Mouse (Mus musculus) fat pad, adult 2 months (tissue): ENCODE results near the gene Dync1i1.

Source experiments
- DNase-seq: peaks from one replicate; pipeline ENCODE4 v3.0.0-alpha.2; 2011; ENCODE audit warnings: low read depth, low spot score; ENCODE audit errors: extremely low read depth

The Dync1i1 gene

GRCm38 (mm10) chr6:5854048-5854836 lies 128.8 kb downstream of the Dync1i1 start:
- no peak for DNase-seq

GRCm38 (mm10) chr6:5855526-5855925 lies 130.1 kb downstream of the Dync1i1 start:
- no peak for DNase-seq

DNA sequence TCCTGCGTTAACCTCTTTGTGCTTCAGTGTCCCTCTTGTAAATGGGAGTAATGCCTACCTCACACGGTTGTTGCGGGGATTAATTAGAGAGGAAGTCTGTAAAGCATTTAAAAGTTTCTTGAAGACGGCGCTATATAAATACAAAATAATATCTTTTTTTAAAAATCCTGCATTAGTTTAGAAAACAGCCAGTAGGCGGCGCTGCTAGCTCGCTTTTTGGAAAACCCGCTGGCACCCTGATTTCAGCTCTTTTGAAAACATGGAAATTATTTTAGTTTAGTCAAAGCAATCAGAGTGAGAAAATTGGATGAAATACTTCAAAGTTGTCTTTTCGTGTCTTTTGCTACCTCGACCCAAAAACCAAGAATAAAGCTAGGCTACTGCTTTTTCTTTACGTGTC lies 132.9 kb downstream of the Dync1i1 start:
- DNase-seq, result no peak

GRCm38 (mm10) chr6:5858901-5859598 lies 133.6 kb downstream of the Dync1i1 start:
- no peak for DNase-seq

- no peak for DNase-seq
These were observed 134.2 kb downstream of the Dync1i1 start for GRCm38 (mm10) chr6:5859630-5860029.

- no peak for DNase-seq
These were observed 140.7 kb downstream of the Dync1i1 start for GRCm38 (mm10) chr6:5866091-5866490.

- no peak for DNase-seq
These were observed 141.8 kb downstream of the Dync1i1 start for GRCm38 (mm10) chr6:5867221-5867620.

- no peak for DNase-seq
These were observed 145.6 kb downstream of the Dync1i1 start for GRCm38 (mm10) chr6:5871060-5871459.

GRCm38 (mm10) chr6:5871581-5872298 lies 146.3 kb downstream of the Dync1i1 start:
- DNase-seq, result no peak

GRCm38 (mm10) chr6:5889341-5889740 lies 163.9 kb downstream of the Dync1i1 start:
- no peak for DNase-seq

GRCm38 (mm10) chr6:5911295-5911694 lies 185.9 kb downstream of the Dync1i1 start:
- DNase-seq, result no peak

DNA sequence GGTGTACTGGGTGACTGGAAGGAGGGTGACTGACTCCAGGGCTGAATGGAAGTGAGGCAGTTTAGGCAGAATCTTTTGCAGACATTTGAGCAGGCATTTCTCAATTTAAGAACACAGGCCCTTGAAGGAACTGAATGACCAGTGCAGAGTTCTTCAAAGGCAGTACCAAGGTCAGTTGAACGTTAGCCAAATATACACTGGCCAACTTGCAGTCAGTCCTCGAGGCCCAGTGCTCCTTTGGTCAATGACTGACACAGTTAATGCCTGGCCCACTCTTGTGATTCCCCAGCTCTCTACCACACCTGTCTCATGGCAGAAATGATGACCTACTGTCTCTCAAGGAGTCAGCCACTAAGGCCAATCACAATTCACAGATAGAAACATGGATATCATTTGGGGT lies 189.6 kb downstream of the Dync1i1 start:
- no peak for DNase-seq

DNA sequence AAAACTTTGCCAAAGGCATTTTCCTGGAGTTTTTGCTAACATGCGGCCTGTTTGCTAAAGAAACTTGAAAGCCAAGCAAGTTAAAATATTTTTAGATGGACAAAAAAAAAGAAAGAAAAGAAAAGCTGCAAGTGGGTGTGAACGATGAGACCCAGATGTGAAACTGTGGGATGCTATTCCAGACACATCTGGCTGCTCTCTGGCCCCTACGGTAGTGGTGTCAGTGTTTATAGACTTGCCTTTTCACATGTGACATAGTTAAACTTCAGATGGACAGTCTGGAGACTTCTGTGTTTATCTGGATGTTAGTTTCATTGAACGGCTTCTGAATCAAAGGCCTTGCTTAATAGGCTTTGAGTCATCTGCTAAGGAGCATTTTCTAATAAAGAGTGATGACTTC lies 195.2 kb downstream of the Dync1i1 start:
- DNase-seq, result no peak

GRCm38 (mm10) chr6:5922676-5923075 lies 197.2 kb downstream of the Dync1i1 start:
- no peak for DNase-seq

DNA sequence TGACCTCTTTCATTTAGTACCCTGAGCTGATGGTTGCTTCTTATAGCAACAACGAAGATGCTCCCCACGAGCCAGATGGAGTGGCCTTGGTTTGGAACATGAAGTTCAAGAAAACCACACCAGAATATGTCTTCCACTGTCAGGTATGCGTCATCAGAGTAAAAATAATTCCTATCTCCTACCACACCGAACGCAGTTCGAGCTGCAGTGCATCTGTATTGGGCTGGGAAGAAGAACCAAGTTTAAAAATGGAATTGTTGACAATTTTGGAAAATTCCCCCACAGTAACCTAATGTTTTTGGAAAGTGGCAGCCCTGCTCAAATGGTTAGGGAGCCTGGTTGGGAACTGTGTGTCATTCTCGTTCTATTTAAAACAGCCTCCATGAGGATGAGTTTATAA lies 197.7 kb downstream of the Dync1i1 start:
- no peak for DNase-seq

DNA sequence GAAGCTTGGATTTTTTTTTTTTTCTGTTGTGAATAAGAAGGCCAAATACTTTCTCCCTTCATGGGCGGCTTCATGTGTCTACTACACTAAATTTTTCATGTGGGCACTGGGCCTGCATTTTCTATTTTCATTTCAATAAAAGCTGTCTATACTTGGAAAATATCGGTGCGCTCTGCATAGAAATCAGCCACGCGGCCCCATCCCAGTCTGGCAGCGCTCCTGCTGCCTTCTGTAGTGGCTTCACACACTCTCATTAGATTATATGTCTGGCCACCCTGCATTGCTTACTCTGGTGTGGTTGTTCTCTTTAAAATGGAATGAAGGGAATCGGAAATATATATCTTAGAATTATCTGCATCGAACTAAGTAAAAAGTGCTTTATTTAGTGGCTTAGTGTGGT lies 204.7 kb downstream of the Dync1i1 start:
- DNase-seq, result no peak

DNA sequence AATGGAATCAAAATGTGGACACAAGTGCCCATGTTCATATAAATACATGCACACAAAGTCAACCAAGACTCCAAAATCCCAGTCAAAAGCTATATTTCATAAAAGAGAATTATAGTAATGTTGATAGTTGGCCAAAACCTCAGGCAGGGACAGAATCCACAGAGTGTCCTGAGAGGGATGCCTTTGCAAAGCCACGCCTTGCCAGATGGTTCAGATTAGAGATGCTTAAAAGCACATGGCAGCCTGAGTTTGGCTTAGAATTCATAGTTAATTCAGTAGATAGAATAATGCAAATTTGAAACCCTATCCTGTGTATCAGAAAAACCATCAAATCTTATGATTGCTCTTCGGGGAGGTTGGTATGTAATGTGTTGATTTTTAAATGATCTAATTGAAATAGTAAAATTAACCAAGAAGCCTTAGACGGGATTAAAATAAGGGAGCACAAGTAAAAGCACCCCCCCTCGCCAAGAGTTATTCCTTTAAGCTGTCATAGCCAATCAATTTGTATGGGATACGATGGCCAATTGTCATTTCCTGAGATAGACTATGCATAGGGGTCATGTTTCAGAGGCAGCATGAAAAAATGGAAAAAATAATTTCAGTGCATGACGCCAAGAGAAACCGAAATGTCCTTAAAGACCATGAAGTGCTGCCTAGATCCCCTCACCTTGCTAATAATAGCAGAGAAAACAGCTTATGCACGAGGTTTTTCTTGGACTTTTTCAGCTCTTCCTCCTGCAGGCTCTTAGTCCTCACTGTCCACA lies 210.3 kb downstream of the Dync1i1 start:
- DNase-seq, result no peak

- DNase-seq, result no peak
These were observed 224.5 kb downstream of the Dync1i1 start for GRCm38 (mm10) chr6:5949812-5950392.

- DNase-seq, result no peak
These were observed 231.0 kb downstream of the Dync1i1 start for GRCm38 (mm10) chr6:5956316-5956913.

DNA sequence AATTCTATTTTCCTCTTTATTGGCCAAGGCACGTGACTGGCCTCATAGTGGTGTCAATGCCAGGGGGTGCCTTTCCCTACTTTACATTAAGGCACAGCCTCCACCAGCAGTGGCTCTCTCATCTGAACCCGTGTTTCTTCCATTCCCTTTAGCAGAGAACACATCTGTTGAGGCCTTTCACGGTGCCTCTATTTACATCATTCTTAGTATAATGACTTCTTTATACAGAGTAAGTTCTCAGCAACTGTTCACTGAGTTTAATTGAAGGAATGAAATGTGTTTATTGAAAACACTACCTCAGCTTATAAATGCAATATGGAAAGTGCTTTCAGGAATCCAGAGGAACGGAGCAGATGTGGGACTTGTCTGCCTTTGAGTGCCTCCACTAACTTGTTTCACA lies 235.3 kb downstream of the Dync1i1 start:
- no peak for DNase-seq
